Mouse (Mus musculus): ENCODE results near the gene Cenpv.
"Not testable (repeated sequence)": the region's sequence is repeated elsewhere in the genome, so short reads cannot be mapped to it uniquely, and the experiment has no call there.

Gene Cenpv

DNA sequence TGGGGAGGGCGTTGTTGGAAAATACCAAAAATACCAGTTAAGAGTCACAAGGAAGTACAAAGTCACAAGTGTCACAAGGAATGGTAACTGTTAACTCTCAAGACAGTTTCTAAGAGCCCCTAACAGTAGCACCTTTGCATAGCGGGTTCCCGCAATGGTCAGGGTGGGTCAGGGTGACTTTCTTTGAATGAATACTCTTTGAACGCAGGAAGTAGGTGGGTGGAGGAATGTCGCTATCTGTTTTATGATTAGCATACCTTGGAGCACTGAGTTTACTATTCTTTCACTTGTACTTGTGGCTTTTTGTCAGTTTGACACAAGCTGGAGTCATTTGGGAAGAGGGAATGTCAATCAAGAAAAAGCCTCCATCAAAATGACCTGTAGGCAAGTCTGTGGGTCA, 30.2 kb downstream of the Cenpv start:
- DNase-seq (ENCODE audit: low spot score in 2 of 2) = not testable (repeated sequence)

DNA sequence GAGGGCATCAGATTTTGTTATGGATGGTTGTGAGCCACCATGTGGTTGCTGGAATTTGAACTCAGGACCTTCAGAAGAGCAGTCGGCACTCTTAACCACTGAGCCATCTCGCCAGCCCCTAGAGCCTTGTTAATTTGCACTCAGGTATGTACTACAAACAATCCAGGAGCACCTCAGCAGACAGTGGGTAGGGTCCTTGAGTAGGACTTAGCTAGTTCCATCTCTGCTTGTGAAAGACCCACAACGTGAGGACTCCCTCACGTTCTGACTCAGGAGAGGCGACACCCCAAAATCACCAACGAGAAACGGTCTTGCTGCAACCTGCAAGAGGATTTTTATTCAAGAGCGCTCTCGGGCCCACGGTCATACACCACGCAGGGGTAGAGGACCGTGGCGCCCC, 30.7 kb downstream of the Cenpv start:
- DNase-seq (ENCODE audit: low spot score in 2 of 2) = not testable (repeated sequence)

DNA sequence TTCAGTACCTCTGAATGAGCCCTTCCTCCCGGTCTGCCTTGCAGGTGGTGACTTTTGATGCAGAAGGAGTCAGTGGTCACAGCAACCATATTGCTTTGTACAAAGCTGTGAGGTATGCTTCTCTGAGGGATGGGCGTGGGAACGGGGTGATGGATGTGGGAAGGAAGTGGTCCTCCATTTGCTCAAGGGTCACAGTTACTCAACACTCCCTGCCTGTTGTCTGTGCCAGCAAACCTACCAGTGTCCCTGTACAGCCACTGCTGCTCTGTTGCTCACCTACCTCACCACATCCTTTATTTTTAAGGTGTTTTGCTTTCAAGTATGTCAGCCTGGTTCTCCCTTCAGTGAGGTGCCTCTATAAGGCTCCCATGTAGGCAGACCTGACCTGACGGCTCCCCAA, 31.4 kb downstream of the Cenpv start:
- no peak for DNase-seq (ENCODE audit: low spot score in 2 of 2)

DNA sequence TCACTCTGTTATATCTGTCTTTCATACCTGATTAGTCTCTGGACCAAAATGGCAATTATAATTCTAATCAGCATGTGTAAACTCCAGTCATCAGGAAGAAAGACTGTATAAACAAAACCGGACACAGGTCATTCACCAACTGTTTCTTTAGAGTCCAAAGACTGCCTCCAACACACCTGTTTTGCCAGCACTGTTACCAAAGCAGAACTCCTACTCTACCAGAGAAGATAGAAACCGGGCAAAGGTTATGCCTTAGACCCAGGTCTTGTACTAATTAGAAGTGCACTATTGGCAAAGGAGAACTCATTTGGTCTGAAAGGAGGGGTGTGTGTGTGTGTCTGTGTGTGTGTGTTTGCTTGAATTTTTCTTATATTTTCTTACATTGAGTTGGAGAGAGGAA, 38.5 kb downstream of the Cenpv start:
- DNase-seq (ENCODE audit: low spot score in 2 of 2) = no peak

DNA sequence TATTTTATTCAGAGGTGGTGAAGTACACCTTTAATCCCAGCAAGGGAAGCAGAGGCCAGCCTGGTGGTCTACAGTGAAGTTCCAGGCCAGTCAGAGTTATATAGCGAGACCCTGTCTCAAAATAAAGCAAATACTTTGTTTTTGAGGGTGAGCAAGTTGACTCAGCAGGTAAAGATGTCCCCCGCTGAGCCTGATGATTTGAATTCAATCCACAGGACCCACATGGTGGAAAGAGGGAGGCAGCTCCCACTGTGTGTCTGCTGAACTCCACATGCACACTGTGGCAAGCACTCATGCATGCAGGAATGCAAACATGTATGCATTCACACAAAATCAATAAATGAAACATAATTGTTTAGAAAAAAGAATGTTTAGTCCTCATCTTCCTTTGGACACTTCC, 40.3 kb downstream of the Cenpv start:
- DNase-seq (ENCODE audit: low spot score in 2 of 2) = no peak

DNA sequence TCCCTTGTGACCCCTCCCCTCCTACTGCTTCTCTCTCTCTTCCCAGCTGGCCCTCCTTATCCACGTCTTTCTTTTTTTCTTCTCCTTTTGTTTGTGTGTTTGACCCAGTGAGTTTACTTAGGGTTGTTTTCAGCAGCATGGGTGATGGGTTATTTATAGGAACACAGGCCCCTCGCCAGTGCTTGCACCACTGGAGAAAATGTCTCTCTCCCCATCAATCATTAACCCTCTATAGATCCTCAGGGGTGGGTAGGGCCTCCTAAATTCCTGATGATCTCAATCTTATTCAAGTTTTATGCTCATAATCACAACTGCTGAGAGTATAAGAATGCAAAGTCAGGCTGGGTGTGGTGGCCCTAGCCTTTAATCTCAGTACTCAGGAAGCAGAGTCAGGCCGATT, 41.9 kb downstream of the Cenpv start:
- DNase-seq (ENCODE audit: low spot score in 2 of 2) = no peak

DNA sequence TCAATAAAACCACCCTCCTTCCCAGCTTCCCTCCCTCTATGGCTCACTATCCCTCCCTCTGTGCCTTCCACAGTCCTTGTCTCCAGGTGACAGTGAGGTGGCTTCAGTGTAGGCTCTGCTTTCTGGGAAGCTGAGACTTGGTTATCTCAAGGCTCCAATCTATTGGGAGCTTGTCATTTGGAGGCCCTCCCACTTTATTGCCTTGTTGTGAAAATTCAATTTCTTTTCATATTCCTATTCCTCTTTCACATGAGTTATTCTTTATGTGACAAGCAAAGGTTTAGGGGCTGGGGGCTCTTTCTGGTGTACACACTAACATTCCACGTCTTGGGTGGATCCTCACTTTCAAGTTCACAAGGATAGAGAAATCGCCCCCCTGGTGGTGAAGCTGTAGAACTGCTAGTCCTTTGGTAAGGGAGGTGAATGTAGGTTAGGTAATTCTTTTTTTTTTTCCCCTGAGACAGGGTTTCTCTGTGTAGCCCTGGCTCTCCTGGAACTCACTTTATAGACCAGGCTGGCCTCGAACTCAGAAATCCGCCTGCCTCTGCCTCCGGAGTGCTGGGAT, 42.8 kb downstream of the Cenpv start:
- DNase-seq (ENCODE audit: low spot score in 2 of 2) = no peak

DNA sequence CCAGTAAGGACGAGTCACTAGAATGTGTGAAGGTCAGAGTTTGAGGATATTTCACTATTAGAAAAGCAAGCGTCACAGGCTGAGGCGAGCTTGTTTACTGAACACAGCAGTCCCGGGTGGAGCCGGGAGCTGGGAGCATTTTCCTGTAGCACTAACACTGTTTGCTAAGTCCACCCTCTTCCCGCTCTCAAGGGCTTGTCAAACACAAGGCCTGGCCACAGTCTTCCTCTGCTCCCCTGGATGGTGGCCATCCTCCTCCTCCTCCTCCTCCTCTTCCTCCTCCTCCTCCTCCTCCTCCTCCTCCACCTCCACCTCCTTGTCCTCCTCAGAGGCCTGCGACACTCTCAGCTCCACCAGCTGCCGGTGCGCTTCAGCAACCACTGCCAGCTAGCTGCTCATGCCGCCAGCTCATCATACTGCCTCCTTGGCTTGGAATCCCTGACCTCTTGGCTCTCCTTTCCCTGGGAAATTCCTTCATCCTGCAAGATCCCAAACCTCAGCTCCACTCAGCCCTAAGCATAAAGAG, 43.7 kb downstream of the Cenpv start:
- peak; percentile 29 to 61 for DNase-seq (ENCODE audit: low spot score in 2 of 2)

DNA sequence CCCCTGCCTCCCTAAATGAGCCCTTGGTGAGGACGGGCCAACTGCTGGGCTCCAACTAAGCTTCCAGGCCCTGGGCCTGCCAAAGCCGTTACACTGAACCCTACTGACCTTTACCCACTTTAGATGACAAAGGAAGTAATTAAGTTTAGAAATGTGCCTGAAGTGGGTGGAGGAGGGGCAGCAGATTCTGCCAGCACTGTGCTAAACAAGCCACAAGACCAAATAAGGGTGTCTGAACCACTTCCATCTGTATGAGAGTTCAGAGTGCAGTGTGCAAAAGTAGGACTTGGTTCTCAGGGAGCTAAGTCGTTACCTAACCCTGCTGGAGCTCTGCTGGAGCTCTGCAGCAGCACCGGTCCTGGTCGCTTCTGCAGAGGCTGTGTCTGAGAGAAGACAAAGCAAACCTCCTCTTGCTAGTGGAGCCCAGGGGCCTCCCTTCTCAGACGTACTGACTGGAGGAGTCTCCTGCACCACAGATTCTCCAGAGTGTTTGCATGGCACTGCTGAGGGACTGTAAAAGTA, 44.2 kb downstream of the Cenpv start:
- peak in 1 of 2 experiments; percentile 31 for DNase-seq (ENCODE audit: low spot score in 2 of 2)

DNA sequence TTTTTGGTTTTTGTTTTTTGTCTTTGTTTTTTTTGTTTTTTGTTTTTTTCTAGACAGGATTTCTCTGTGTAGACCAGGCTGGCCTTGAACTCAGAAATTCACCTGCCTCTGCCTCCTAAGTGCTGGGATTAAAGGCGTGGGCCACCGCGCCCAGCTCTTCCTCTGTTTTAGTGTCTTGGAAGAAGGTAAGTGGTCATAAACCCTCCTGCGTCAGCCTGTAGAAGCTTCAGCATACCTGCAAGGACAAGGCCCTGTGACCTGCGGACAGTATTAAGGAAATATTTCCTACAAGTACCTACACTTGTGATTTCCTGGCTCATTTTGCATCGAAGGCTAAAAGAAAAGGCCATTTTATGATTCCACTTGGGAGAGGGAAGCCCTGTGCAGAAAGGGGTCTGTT, 45.4 kb downstream of the Cenpv start:
- no peak for DNase-seq (ENCODE audit: low spot score in 2 of 2)

DNA sequence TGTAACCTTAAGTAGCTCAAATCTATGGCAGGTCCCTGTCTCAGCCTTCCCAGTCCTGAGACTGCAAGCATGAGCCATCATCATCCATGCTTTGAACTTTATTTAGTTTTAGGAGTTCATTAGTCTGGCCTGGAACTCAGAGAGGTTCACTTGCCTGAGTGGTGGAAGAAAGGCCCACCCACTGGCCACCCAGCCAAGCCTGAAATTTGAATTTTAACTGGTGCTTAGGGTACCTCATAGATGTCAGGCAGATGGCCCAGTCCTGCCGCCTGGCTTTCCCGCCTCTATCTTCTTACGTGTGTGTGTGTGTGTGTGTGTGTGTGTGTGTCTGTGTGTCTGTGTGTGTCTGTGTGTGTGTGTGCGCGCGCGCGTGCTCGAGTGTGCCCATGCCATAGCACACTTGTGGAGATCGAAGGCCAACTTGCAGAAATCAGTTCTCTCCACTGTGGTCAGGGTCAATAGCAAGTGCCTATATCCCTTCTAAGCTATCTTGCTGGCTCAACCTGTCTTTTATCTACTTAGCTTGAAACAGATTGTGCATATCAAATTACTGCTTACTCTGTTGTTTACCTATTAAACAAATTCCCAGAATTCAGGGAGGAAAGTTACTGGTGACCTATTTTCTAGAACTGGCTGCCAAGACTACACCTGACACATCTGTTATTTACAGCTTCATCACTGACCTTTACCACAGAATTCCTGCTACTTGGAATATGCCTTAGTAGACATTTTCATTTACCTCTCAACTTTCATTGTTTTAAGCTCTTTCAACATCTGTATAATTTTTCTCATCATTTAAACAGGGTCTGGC, 51.3 kb downstream of the Cenpv start:
- DNase-seq (ENCODE audit: low spot score in 2 of 2) = no peak

DNA sequence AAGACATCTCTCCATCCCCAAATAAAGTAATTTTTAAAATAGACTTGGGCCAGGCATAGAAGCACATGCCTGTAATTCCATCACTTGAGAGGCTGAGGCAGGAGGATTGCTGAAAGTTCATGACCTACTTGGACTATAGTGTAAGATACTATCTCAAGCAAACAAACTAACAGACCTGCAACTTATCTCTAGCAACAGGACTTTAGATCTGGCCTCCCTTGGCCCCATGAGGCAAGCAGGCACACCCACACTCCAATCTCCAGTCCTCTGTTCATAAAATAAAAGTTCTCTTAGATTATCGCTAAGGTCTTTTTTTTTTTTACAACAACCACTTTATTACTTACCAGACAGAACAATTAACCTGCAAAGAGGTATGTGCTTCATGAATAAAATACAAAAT, 52.1 kb downstream of the Cenpv start:
- no peak for DNase-seq (ENCODE audit: low spot score in 2 of 2)

DNA sequence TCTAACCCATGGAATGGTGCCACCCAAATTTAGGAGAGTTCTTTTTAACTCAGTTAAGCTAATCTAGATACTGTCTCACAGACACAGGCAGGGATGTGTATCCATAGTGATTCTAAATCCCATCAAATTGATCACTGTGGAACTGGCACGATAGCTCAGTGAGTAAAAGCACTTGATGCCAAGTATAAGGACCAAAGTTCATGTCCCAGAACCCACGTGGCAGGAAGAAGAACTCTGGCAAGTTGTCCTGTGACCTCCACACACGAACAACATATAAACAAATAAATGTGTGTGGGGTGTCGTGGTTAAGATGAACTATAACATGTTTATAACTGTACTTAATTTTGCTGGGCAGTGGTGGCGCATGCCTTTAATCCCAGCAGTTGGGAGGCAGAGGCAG, 59.5 kb downstream of the Cenpv start:
- DNase-seq (ENCODE audit: low spot score in 2 of 2) = no peak

DNA sequence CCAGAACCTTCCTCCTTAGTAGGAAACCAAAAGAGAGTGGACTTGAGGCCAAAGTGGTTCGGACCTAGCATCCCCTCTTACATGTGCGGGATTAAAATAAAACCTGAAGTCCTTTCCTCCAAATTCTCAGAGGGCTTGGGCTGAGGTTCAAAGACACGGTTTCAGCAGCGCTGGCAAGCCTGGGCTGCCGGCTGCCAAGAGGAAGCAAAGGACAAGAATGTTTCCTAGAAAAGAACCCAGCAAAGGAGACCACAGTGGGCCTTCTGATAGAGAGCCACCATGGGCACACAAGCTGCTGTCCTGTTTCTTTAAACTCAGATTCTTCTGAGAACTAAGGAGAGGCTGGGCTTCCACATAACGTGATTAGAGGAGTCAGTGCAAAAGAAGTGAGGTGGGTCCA, 60.1 kb downstream of the Cenpv start:
- DNase-seq (ENCODE audit: low spot score in 2 of 2) = no peak

DNA sequence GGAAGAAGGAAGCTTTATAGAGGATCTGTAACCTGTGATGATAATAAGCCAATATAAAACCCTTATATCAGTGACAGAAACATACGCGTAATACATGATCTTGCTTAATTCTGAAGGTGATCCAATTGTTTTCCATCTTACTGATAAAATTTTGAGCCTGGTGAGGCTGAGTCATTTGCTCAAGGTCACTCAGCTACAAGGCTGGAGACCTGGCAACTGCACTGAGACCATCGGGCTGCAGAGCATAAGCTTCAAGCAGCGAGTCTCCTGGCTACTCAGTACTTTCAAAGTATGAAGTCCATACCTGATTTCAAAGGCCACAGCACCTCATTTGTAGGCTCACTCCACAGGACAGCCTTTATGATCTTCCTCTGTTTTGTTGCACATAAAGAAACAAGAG, 62.9 kb downstream of the Cenpv start:
- DNase-seq (ENCODE audit: low spot score in 2 of 2) = no peak
